Mouse (Mus musculus): ENCODE results near the gene Pafah1b3. TPM values are rescaled to one million over a fixed set of nuclear protein-coding genes. Genes with fewer than 3 reads are reported as not detected.

Pafah1b3 gene
- polyA plus RNA-seq, 1 experiment from 2014 or later, result 590 TPM

GRCm38 (mm10) chr7:25273259-25274241 lies 24.2 kb downstream of the Pafah1b3 start:
- Histone ChIP-seq H3K4me3 (ENCODE audit: low read depth, low read length) (no peak overlapping the region), H3K4me2 (ENCODE audit: low read depth, low read length) (no peak overlapping the region), H3K4me1 (ENCODE audit: control insufficient read depth, insufficient read depth, low read length) (peaks cover 33% of the 10 kb centered on the region), H3K9me3 (ENCODE audit: control insufficient read depth, low read length) (no peaks in the 10 kb centered on the region), H3K27ac (ENCODE audit: low read depth, low read length) (no peak overlapping the region), H3K9ac (replicated peaks; ENCODE audit: low read depth, low read length) (peak overlapping the region; percentile 4; the same call in 1 of the 2 replicates), H3K27me3 (ENCODE audit: control insufficient read depth, insufficient read depth, low read length) (no peaks in the 10 kb centered on the region), H3K36me3 (ENCODE audit: control insufficient read depth, insufficient read depth, low read length) (peaks cover 23% of the 10 kb centered on the region)
- no peak for ATAC-seq (ENCODE audit: low read depth)
- WGBS, result 91% methylated on average over 22 of the region's 22 CpGs

- Histone ChIP-seq H3K27me3 (ENCODE audit: control insufficient read depth, insufficient read depth, low read length) (no peaks in the 10 kb centered on the region), H3K4me1 (ENCODE audit: control insufficient read depth, insufficient read depth, low read length) (peaks cover 29% of the 10 kb centered on the region), H3K9ac (replicated peaks; ENCODE audit: low read depth, low read length) (no peak overlapping the region), H3K9me3 (ENCODE audit: control insufficient read depth, low read length) (no peaks in the 10 kb centered on the region), H3K4me2 (ENCODE audit: low read depth, low read length) (no peak overlapping the region), H3K36me3 (ENCODE audit: control insufficient read depth, insufficient read depth, low read length) (peaks cover 23% of the 10 kb centered on the region), H3K27ac (ENCODE audit: low read depth, low read length) (no peak overlapping the region), H3K4me3 (ENCODE audit: low read depth, low read length) (no peak overlapping the region)
- WGBS, result 90% methylated on average over 37 of the region's 38 CpGs
- ATAC-seq (ENCODE audit: low read depth), result no peak
Observed at GRCm38 (mm10) chr7:25272445-25273258, 25.1 kb downstream of the Pafah1b3 start.

- H3K36me3 ChIP-seq (ENCODE audit: control insufficient read depth, insufficient read depth, low read length), result peaks cover 23% of the 10 kb centered on the region
- no peak for ATAC-seq (ENCODE audit: low read depth)
- WGBS, result 91% methylated on average over 30 of the region's 30 CpGs
- H3K9ac ChIP-seq (replicated peaks; ENCODE audit: low read depth, low read length), result no peak overlapping the region
- H3K4me3 ChIP-seq (ENCODE audit: low read depth, low read length), result no peak overlapping the region
- H3K4me2 ChIP-seq (ENCODE audit: low read depth, low read length), result no peak overlapping the region
- H3K4me1 ChIP-seq (ENCODE audit: control insufficient read depth, insufficient read depth, low read length), result peaks cover 26% of the 10 kb centered on the region; the same call in 1 of the 2 replicates
- no peak overlapping the region for H3K27ac ChIP-seq (ENCODE audit: low read depth, low read length)
- no peaks in the 10 kb centered on the region for H3K9me3 ChIP-seq (ENCODE audit: control insufficient read depth, low read length)
- no peaks in the 10 kb centered on the region for H3K27me3 ChIP-seq (ENCODE audit: control insufficient read depth, insufficient read depth, low read length)
Observed at GRCm38 (mm10) chr7:25271651-25272444, 25.9 kb downstream of the Pafah1b3 start.

- H3K27ac ChIP-seq (ENCODE audit: low read depth, low read length), result no peak overlapping the region
- no peak overlapping the region; the same call in 1 of the 2 replicates for H3K9ac ChIP-seq (replicated peaks; ENCODE audit: low read depth, low read length)
- H3K9me3 ChIP-seq (ENCODE audit: control insufficient read depth, low read length), result no peaks in the 10 kb centered on the region
- ATAC-seq (ENCODE audit: low read depth), result no peak
- H3K36me3 ChIP-seq (ENCODE audit: control insufficient read depth, insufficient read depth, low read length), result peaks cover 23% of the 10 kb centered on the region
- H3K4me1 ChIP-seq (ENCODE audit: control insufficient read depth, insufficient read depth, low read length), result peaks cover 27% of the 10 kb centered on the region; the same call in 1 of the 2 replicates
- no peaks in the 10 kb centered on the region for H3K27me3 ChIP-seq (ENCODE audit: control insufficient read depth, insufficient read depth, low read length)
- no peak overlapping the region for H3K4me2 ChIP-seq (ENCODE audit: low read depth, low read length)
- 91% methylated on average over 32 of the region's 35 CpGs for WGBS
- H3K4me3 ChIP-seq (ENCODE audit: low read depth, low read length), result no peak overlapping the region
Observed at GRCm38 (mm10) chr7:25270652-25271633, 26.8 kb downstream of the Pafah1b3 start.

GRCm38 (mm10) chr7:25269545-25270271 lies 28.1 kb downstream of the Pafah1b3 start:
- Histone ChIP-seq H3K36me3 (ENCODE audit: control insufficient read depth, insufficient read depth, low read length) (peaks cover 17% of the 10 kb centered on the region; the same call in 1 of the 2 replicates), H3K9me3 (ENCODE audit: control insufficient read depth, low read length) (no peaks in the 10 kb centered on the region), H3K27ac (ENCODE audit: low read depth, low read length) (no peak overlapping the region), H3K9ac (replicated peaks; ENCODE audit: low read depth, low read length) (0 out of 2 replicates have a peak overlapping the region, but pooled peaks have one; percentile 7), H3K4me1 (ENCODE audit: control insufficient read depth, insufficient read depth, low read length) (peaks cover 23% of the 10 kb centered on the region; the same call in 1 of the 2 replicates), H3K4me2 (ENCODE audit: low read depth, low read length) (peak overlapping the region; percentile 83), H3K4me3 (ENCODE audit: low read depth, low read length) (peak overlapping the region; percentile 69; the same call in 1 of the 2 replicates), H3K27me3 (ENCODE audit: control insufficient read depth, insufficient read depth, low read length) (no peaks in the 10 kb centered on the region)
- WGBS, result 86% methylated on average over 8 of the region's 8 CpGs
- ATAC-seq (ENCODE audit: low read depth), result no peak

- peaks cover 17% of the 10 kb centered on the region; the same call in 1 of the 2 replicates for H3K36me3 ChIP-seq (ENCODE audit: control insufficient read depth, insufficient read depth, low read length)
- peaks cover 20% of the 10 kb centered on the region; the same call in 1 of the 2 replicates for H3K4me1 ChIP-seq (ENCODE audit: control insufficient read depth, insufficient read depth, low read length)
- H3K9me3 ChIP-seq (ENCODE audit: control insufficient read depth, low read length), result no peaks in the 10 kb centered on the region
- WGBS, result 34% methylated on average over 4 of the region's 4 CpGs
- peak overlapping the region; percentile 81 for H3K9ac ChIP-seq (replicated peaks; ENCODE audit: low read depth, low read length)
- H3K27me3 ChIP-seq (ENCODE audit: control insufficient read depth, insufficient read depth, low read length), result no peaks in the 10 kb centered on the region
- peak overlapping the region; percentile 83 for H3K4me2 ChIP-seq (ENCODE audit: low read depth, low read length)
- H3K27ac ChIP-seq (ENCODE audit: low read depth, low read length), result peak overlapping the region; percentile 90; the same call in 1 of the 2 replicates
- H3K4me3 ChIP-seq (ENCODE audit: low read depth, low read length), result peak overlapping the region; percentile 69
- ATAC-seq (ENCODE audit: low read depth), result no peak
Observed at GRCm38 (mm10) chr7:25269029-25269428, 28.8 kb downstream of the Pafah1b3 start.

GRCm38 (mm10) chr7:25268588-25268987 lies 29.2 kb downstream of the Pafah1b3 start:
- peak overlapping the region; percentile 81 for H3K9ac ChIP-seq (replicated peaks; ENCODE audit: low read depth, low read length)
- peak overlapping the region; percentile 69 for H3K4me3 ChIP-seq (ENCODE audit: low read depth, low read length)
- H3K27ac ChIP-seq (ENCODE audit: low read depth, low read length), result peak overlapping the region; percentile 90
- WGBS, result 5% methylated on average over 7 of the region's 7 CpGs
- peaks cover 13% of the 10 kb centered on the region; the same call in 1 of the 2 replicates for H3K36me3 ChIP-seq (ENCODE audit: control insufficient read depth, insufficient read depth, low read length)
- peaks cover 18% of the 10 kb centered on the region; the same call in 1 of the 2 replicates for H3K4me1 ChIP-seq (ENCODE audit: control insufficient read depth, insufficient read depth, low read length)
- no peak for ATAC-seq (ENCODE audit: low read depth)
- H3K9me3 ChIP-seq (ENCODE audit: control insufficient read depth, low read length), result no peaks in the 10 kb centered on the region
- H3K27me3 ChIP-seq (ENCODE audit: control insufficient read depth, insufficient read depth, low read length), result no peaks in the 10 kb centered on the region
- H3K4me2 ChIP-seq (ENCODE audit: low read depth, low read length), result peak overlapping the region; percentile 83
